Mouse (Mus musculus) neural tube, embryonic 11.5 days (tissue): ENCODE results near the gene Dnajc3. TPM values are rescaled to one million over a fixed set of nuclear protein-coding genes. Genes with fewer than 3 reads are reported as not detected.
"Not testable (repeated sequence)": the region's sequence is repeated elsewhere in the genome, so short reads cannot be mapped to it uniquely, and the experiment has no call there.

Source experiments
- ATAC-seq: fragments of 200-750 bp; cut with Nextera tagmentation; 2 replicates; pipeline ENCODE4 v1.8.0; 2017; ENCODE audit warnings: moderate number of reproducible peaks, mild to moderate bottlenecking, moderate TSS enrichment, moderate library complexity; ENCODE audit not compliant: insufficient read depth, low FRiP score, low TSS enrichment
- DNase-seq: peaks from one replicate; pipeline ENCODE4 v3.0.0-alpha.2; 2015; ENCODE audit warnings: low spot score
- H3K27ac ChIP-seq: fragments of 300-500 bp; sonication (generic); 2 replicates; pipeline ENCODE4 v1.5.1; 2014; ENCODE audit warnings: low read depth, mild to moderate bottlenecking, low read length
- H3K27me3 ChIP-seq: fragments of 300-500 bp; sonication (generic); 2 replicates; pipeline ENCODE4 v1.6.1; 2014; ENCODE audit warnings: mild to moderate bottlenecking, low read length, mixed read lengths; ENCODE audit not compliant: control insufficient read depth, insufficient read depth
- H3K36me3 ChIP-seq: fragments of 300-500 bp; sonication (generic); 2 replicates; pipeline ENCODE4 v1.6.1; 2014; ENCODE audit warnings: mild to moderate bottlenecking, low read length, moderate library complexity, mixed read lengths; ENCODE audit not compliant: control insufficient read depth, insufficient read depth
- H3K4me1 ChIP-seq: fragments of 300-500 bp; sonication (generic); 2 replicates; pipeline ENCODE4 v1.6.1; 2014; ENCODE audit warnings: low read length, mixed read lengths; ENCODE audit not compliant: control insufficient read depth, insufficient read depth
- H3K4me2 ChIP-seq: fragments of 300-500 bp; sonication (generic); 2 replicates; pipeline ENCODE4 v1.6.1; 2014; ENCODE audit warnings: low read depth, mild to moderate bottlenecking, moderate library complexity
- H3K4me3 ChIP-seq: fragments of 300-500 bp; sonication (generic); 2 replicates; pipeline ENCODE4 v1.5.1; 2014; ENCODE audit warnings: low read depth, low read length
- H3K9ac ChIP-seq: fragments of 300-500 bp; sonication (generic); 2 replicates; pipeline ENCODE4 v1.6.1; 2014; ENCODE audit warnings: mild to moderate bottlenecking, low read length
- H3K9me3 ChIP-seq: fragments of 300-500 bp; sonication (generic); 2 replicates; pipeline ENCODE4 v1.6.1; 2016; ENCODE audit warnings: low read length; ENCODE audit not compliant: control insufficient read depth
- WGBS: fragments of 180-500 bp; shearing (Covaris S2); extraction: QIAGEN DNeasy Blood & Tissue Kit; methylation state at CpG from one replicate; pipeline ENCODE4 v1.1.7; 2014; 5-methylcytosine and 5-hydroxymethylcytosine counted together
- polyA plus RNA-seq: library from polyadenylated mRNA; unstranded; fragments of >200 nt; fragmentation: Nextera tagmentation; extraction: Ambion mirVana; gene quantifications from 2 replicates; pipeline ENCODE4 v1.2.1, GENCODE M21; 2014

The Dnajc3 gene
- polyA plus RNA-seq, 1 experiment from 2014 or later = 36.0 TPM

DNA sequence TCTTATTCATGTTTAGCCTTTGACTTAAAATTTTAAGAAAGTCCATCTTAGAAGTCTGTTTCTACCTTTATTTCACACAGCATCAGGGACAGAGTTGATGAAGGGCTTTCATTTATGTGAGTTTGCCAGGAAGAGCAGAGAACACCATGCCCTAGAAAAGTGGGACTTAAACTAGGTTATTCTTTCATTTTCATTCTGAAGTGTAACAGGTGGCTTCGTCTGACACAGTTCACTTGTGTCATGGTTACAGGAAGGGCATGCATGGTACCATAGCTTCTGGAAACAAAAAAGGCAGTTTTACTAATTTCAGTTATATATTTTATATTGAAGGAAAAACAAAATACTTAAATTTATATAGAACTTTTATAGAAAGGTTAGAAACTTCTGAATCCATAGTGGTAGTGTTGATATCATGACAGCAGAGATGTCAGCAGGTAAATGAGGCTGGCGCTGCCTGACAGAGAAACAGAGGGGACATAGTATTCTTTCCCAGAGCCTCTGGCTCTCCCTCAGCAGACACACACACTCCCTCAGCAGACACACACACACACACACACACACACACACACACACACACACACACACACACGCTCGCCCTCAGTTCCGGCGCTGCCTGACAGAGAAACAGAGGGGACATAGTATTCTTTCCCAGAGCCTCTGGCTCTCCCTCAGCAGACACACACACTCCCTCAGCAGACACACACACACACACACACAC lies 44.1 kb downstream of the Dnajc3 start:
- not testable (repeated sequence) for H3K4me2 ChIP-seq, H3K27me3 ChIP-seq, H3K27ac ChIP-seq, H3K9me3 ChIP-seq, DNase-seq, H3K36me3 ChIP-seq, H3K9ac ChIP-seq, ATAC-seq, H3K4me1 ChIP-seq, H3K4me3 ChIP-seq
- WGBS = 91% methylated on average over 2 of the region's 6 CpGs

DNA sequence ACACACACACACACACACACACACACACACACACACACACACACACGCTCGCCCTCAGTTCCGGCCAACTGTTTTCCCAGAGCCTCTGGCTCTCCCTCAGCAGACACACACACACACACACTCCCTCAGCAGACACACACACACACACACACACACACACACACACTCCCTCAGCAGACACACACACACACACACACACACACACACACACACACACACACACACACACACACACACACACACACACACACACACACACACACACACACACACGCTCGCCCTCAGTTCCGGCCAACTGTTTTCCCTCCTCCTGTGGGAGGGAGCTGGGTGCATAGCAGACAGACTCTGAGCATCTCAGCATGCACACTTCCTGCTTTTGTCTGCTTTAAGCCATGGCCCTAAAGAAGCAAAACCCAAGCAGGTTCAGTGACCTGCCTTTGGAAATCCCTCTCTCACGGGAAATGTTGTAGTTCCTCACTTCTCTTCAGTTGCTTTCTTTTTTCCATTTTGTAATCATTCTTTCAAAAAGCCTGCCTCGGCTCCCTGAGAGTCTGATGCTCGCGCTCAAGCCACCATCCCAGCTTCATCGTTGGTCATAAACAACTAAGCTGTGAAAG lies 44.8 kb downstream of the Dnajc3 start:
- not testable (repeated sequence) for H3K4me1 ChIP-seq, H3K36me3 ChIP-seq
- 87% methylated on average over 9 of the region's 11 CpGs for WGBS

DNA sequence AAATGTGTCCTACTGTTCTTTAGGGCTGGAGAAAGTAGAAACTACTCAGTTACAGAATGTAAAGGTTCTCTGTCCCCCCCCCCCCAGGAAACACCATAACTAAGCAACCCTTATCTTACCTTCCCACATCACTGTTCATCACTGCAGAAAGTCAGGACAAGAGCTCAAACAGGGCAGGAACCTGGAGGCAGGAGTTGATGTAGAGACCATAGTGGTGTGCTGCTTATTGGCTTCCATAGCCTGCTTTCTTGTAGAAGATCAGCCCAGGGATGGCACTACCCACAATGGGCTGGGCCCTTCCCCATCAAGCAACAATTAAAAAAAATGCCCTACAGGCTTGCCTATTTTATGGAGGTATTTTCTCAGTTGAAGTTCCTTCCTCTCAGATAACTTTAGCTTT lies 45.6 kb downstream of the Dnajc3 start:
- ATAC-seq = no peak
- H3K27ac ChIP-seq = no peak overlapping the region
- H3K9ac ChIP-seq = no peak overlapping the region
- H3K27me3 ChIP-seq = no peaks in the 10 kb centered on the region
- no peaks in the 10 kb centered on the region for H3K9me3 ChIP-seq
- H3K4me2 ChIP-seq = no peak overlapping the region
- H3K4me3 ChIP-seq = no peak overlapping the region
- no peaks in the 10 kb centered on the region for H3K4me1 ChIP-seq
- DNase-seq = no peak
- no peaks in the 10 kb centered on the region for H3K36me3 ChIP-seq

More for the DNA sequence above, 44.8 kb downstream of the Dnajc3 start:
- H3K27me3 ChIP-seq, H3K27ac ChIP-seq, ATAC-seq, H3K4me3 ChIP-seq, H3K9ac ChIP-seq, H3K4me2 ChIP-seq, DNase-seq, H3K9me3 ChIP-seq: not testable (repeated sequence)

- WGBS = 80% methylated on average over 4 of the region's 4 CpGs
- H3K9me3 ChIP-seq = no peaks in the 10 kb centered on the region
- no peaks in the 10 kb centered on the region for H3K36me3 ChIP-seq
- DNase-seq (no peak), ATAC-seq (no peak)
- no peaks in the 10 kb centered on the region for H3K27me3 ChIP-seq
- H3K4me1 ChIP-seq = no peaks in the 10 kb centered on the region
- H3K9ac ChIP-seq = no peak overlapping the region
- H3K4me2 ChIP-seq = no peak overlapping the region
- no peak overlapping the region for H3K27ac ChIP-seq
- no peak overlapping the region for H3K4me3 ChIP-seq
Measured at GRCm38 (mm10) chr14:118984161-118984560, 46.4 kb downstream of the Dnajc3 start.

GRCm38 (mm10) chr14:118986653-118987522 lies 49.1 kb downstream of the Dnajc3 start:
- Histone ChIP-seq H3K36me3 (no peaks in the 10 kb centered on the region), H3K4me1 (no peaks in the 10 kb centered on the region), H3K9me3 (no peaks in the 10 kb centered on the region), H3K9ac (no peak overlapping the region), H3K27ac (no peak overlapping the region), H3K4me2 (no peak overlapping the region), H3K4me3 (no peak overlapping the region), H3K27me3 (no peaks in the 10 kb centered on the region)
- WGBS = 40% methylated on average over 16 of the region's 16 CpGs
- peak; percentile 54; the same call in 1 of the 2 replicates for ATAC-seq
- peak; percentile 79 for DNase-seq

DNA sequence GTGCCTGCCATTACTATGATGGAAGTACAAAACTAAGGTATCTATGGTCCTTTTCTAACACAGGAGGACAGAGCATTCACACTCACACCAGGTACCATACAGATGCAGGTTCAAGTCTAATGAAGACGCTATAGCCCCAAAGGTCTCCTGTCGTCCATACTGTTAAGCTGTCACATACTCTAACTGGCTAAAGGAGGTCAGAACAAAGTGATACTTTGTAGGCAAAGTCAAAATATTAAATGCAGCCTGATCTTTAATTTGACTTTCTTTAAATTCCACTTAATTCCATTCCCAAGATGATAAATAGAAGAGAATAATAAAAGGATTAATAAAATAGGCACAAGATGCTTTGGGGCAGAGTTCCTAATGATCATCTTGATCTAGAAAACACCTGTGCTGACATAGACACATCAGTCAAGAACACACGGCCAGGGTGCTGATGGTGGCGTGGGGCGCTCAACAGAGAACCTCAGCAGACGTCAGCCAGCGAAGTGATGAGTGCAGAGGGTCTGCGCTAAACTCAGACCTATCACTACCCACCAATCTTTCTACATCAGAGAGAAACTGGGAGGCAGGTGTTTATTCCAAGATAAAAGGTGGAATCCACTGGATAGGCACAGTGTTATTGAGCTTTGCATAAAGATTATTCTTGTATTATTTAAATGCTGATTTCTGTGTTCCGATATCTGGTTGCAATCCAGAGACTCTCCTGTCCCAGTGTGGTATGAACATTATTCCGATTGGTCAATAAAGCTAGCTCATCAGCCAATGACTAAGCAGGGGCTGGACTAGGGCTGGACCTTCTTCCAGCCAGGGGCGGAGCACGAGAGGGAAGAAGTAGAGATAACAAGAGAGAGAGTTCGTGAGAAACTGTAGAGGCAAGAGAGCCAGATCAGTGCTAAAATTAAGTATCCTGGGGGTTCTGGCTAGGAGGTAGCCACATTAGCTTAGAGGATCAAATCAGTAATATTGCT lies 50.0 kb downstream of the Dnajc3 start:
- Histone ChIP-seq H3K4me3 (no peak overlapping the region), H3K27ac (no peak overlapping the region), H3K9me3 (no peaks in the 10 kb centered on the region), H3K27me3 (no peaks in the 10 kb centered on the region), H3K4me1 (no peaks in the 10 kb centered on the region), H3K36me3 (no peaks in the 10 kb centered on the region), H3K4me2 (no peak overlapping the region), H3K9ac (no peak overlapping the region)
- DNase-seq (no peak), ATAC-seq (peak; percentile 72; the same call in 1 of the 2 replicates)
- WGBS = 54% methylated on average over 13 of the region's 13 CpGs

- 90% methylated on average over 9 of the region's 9 CpGs for WGBS
- H3K36me3 ChIP-seq = no peaks in the 10 kb centered on the region
- DNase-seq = no peak
Measured at GRCm38 (mm10) chr14:118995226-118995925, 57.6 kb downstream of the Dnajc3 start.

More at GRCm38 (mm10) chr14:118995226-118995925, 57.6 kb downstream of the Dnajc3 start:
- no peak overlapping the region for H3K27ac ChIP-seq
- H3K4me2 ChIP-seq = no peak overlapping the region
- H3K4me1 ChIP-seq = no peaks in the 10 kb centered on the region
- H3K27me3 ChIP-seq = no peaks in the 10 kb centered on the region
- H3K9ac ChIP-seq = no peak overlapping the region
- no peak overlapping the region for H3K4me3 ChIP-seq
- H3K9me3 ChIP-seq = no peaks in the 10 kb centered on the region
- ATAC-seq = no peak
